ENCODE assay signal across 8 mouse cellular contexts in the genomic region with DNA sequence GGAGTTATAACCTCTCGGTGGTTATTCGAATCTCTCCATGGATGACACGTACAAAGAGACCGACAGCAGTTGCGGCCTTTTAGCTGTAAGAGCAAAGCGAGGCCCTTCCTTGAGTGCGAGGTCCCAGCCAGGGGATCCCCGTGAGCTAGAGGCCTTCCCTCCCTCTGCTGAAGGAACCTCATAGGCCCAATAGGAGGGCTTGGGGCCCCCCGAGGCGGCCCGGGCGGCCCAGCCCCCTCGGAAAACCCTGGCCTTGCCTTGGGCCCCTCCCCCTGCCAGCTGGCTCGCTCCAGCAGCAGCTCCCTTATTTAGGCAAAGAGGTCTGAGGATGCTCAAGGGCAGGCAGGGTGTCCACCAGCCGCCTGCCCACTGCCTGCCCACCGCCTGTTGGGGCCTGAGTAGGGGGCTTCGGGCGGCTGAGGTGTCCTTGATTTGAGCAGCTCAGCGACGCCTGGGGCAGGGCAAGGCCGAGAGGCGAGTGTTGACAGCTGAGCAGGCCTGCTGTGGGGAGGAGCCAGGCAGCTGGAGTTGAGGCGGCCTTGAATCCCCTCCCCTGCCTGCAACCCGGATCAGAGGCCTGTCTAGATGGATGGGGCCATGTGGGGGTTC. TPM values are rescaled to one million over a fixed set of nuclear protein-coding genes. Genes with fewer than 3 reads are reported as not detected.
DNase-seq lines count a peak whose midpoint lies in the region; ATAC-seq lines count a peak whose summit lies in the region.

No protein-coding gene starts in this region.

- peak overlapping the region; percentile 69; the same call in 1 of the 2 replicates for H3K27ac ChIP-seq in embryonic facial prominence, embryonic 14.5 days (replicated peaks; ENCODE audit: low read depth, low read length)
- H3K27ac ChIP-seq in hindbrain, embryonic 10.5 days = peak overlapping the region; percentile 92
- H3K27ac ChIP-seq in midbrain, embryonic 10.5 days (replicated peaks) = peak overlapping the region; percentile 91

- H3K9me3 ChIP-seq in embryonic facial prominence, embryonic 14.5 days (ENCODE audit: control insufficient read depth, low read length) = no peaks in the 10 kb centered on the region
- H3K9me3 ChIP-seq in hindbrain, embryonic 10.5 days = no peaks in the 10 kb centered on the region
- H3K9me3 ChIP-seq in midbrain, embryonic 10.5 days (replicated peaks) = no peaks in the 10 kb centered on the region

- ATAC-seq in embryonic facial prominence, embryonic 14.5 days (ENCODE audit: low read depth) = peak; percentile 71

- WGBS in embryonic facial prominence, embryonic 14.5 days = 3% methylated on average over 20 of the region's 24 CpGs
- under 1% methylated on average over 24 of the region's 24 CpGs for WGBS in hindbrain, embryonic 10.5 days
- WGBS in midbrain, embryonic 10.5 days = under 1% methylated on average over 24 of the region's 24 CpGs

- H3K9ac ChIP-seq in embryonic facial prominence, embryonic 14.5 days (ENCODE audit: low read depth, low read length) = peak overlapping the region; percentile 22; the same call in 1 of the 2 replicates

- H3K27me3 ChIP-seq in embryonic facial prominence, embryonic 14.5 days (replicated peaks; ENCODE audit: control insufficient read depth, insufficient read depth, low read length) = peaks cover 50% of the 10 kb centered on the region
- H3K27me3 ChIP-seq in hindbrain, embryonic 10.5 days (ENCODE audit: insufficient read depth, poor library complexity, severe bottlenecking) = peaks cover 66% of the 10 kb centered on the region
- H3K27me3 ChIP-seq in midbrain, embryonic 10.5 days (ENCODE audit: low read depth, poor library complexity, severe bottlenecking) = peaks cover 74% of the 10 kb centered on the region

- H3K4me3 ChIP-seq in embryonic facial prominence, embryonic 14.5 days (ENCODE audit: low read depth, low read length) = peak overlapping the region; percentile 63
- H3K4me3 ChIP-seq in hindbrain, embryonic 10.5 days = peak overlapping the region; percentile 78
- peak overlapping the region; percentile 80 for H3K4me3 ChIP-seq in midbrain, embryonic 10.5 days

- H3K4me2 ChIP-seq in embryonic facial prominence, embryonic 14.5 days (ENCODE audit: low read depth, low read length) = peak overlapping the region; percentile 99

- H3K36me3 ChIP-seq in embryonic facial prominence, embryonic 14.5 days (ENCODE audit: control insufficient read depth, insufficient read depth, low read length) = no peaks in the 10 kb centered on the region
- no peaks in the 10 kb centered on the region for H3K36me3 ChIP-seq in hindbrain, embryonic 10.5 days
- no peaks in the 10 kb centered on the region for H3K36me3 ChIP-seq in midbrain, embryonic 10.5 days

- peak; percentile 28 to 39 for DNase-seq in cerebellum, adult 18-20 months
- DNase-seq in cerebellum, postnatal 4 days (ENCODE audit: low spot score in 2 of 2) = no peak
- DNase-seq in NIH3T3 (ENCODE audit: low read depth) = peak; percentile 72
- DNase-seq in embryonic facial prominence, embryonic 14.5 days (ENCODE audit: low spot score) = peak; percentile 90
- DNase-seq in hindbrain, embryonic 10.5 days (ENCODE audit: low spot score) = peak; percentile 86
- peak; percentile 76 for DNase-seq in midbrain, embryonic 10.5 days (ENCODE audit: low spot score)
- peak; percentile 84 for DNase-seq in testis, postnatal 10 days (ENCODE audit: low spot score)
- no peak for DNase-seq in Muller cell, postnatal 12 days (ENCODE audit: inconsistent ontology term)

- H3K4me1 ChIP-seq in embryonic facial prominence, embryonic 14.5 days (ENCODE audit: control insufficient read depth, insufficient read depth, low read length) = peaks cover 21% of the 10 kb centered on the region
- H3K4me1 ChIP-seq in hindbrain, embryonic 10.5 days (replicated peaks) = peaks cover 77% of the 10 kb centered on the region
- H3K4me1 ChIP-seq in midbrain, embryonic 10.5 days = peaks cover 74% of the 10 kb centered on the region

RNA-seq across cellular contexts. Expression of gene Kcnh2, which starts 1.0 kb away (rescaled TPM):
- 6.7 and 7.6 TPM in 2 replicates for polyA plus RNA-seq in embryonic facial prominence, embryonic 14.5 days (2014; fragmentation: Nextera tagmentation; extraction: Ambion mirVana)
- 32.4 and 33.9 TPM in 2 replicates for polyA plus RNA-seq in hindbrain, embryonic 10.5 days (2016; fragmentation: Nextera tagmentation; extraction: Ambion mirVana)
- polyA plus RNA-seq in midbrain, embryonic 10.5 days (2016; fragmentation: Nextera tagmentation; extraction: Ambion mirVana) = 27.1 and 35.3 TPM in 2 replicates

RNA-seq across cellular contexts. Expression of gene Nos3, which starts 12.3 kb away (rescaled TPM):
- 7.8 and 7.9 TPM in 2 replicates for polyA plus RNA-seq in embryonic facial prominence, embryonic 14.5 days (2014; fragmentation: Nextera tagmentation; extraction: Ambion mirVana)
- polyA plus RNA-seq in hindbrain, embryonic 10.5 days (2016; fragmentation: Nextera tagmentation; extraction: Ambion mirVana) = 8.3 and 9.7 TPM in 2 replicates
- 7.9 and 9.3 TPM in 2 replicates for polyA plus RNA-seq in midbrain, embryonic 10.5 days (2016; fragmentation: Nextera tagmentation; extraction: Ambion mirVana)

RNA-seq across cellular contexts. Expression of gene Atg9b, which starts 39.6 kb away (rescaled TPM):
- 0.75 and 0.81 TPM in 2 replicates for polyA plus RNA-seq in embryonic facial prominence, embryonic 14.5 days (2014; fragmentation: Nextera tagmentation; extraction: Ambion mirVana)
- polyA plus RNA-seq in hindbrain, embryonic 10.5 days (2016; fragmentation: Nextera tagmentation; extraction: Ambion mirVana) = 0.21 and 0.75 TPM in 2 replicates
- polyA plus RNA-seq in midbrain, embryonic 10.5 days (2016; fragmentation: Nextera tagmentation; extraction: Ambion mirVana) = 0.31 and 0.72 TPM in 2 replicates

RNA-seq across cellular contexts. Expression of gene Abcb8, which starts 41.1 kb away (rescaled TPM):
- polyA plus RNA-seq in embryonic facial prominence, embryonic 14.5 days (2014; fragmentation: Nextera tagmentation; extraction: Ambion mirVana) = 35.6 and 42.0 TPM in 2 replicates
- 54.5 and 55.3 TPM in 2 replicates for polyA plus RNA-seq in hindbrain, embryonic 10.5 days (2016; fragmentation: Nextera tagmentation; extraction: Ambion mirVana)
- 62.9 and 64.6 TPM in 2 replicates for polyA plus RNA-seq in midbrain, embryonic 10.5 days (2016; fragmentation: Nextera tagmentation; extraction: Ambion mirVana)

Comparison
In these comparisons a context has a peak if more than half of its experiments do, and no peak if none do; other contexts are left out.
1. DNase-seq: peak in cerebellum, adult 18-20 months (2 of 2), NIH3T3 (single experiment), embryonic facial prominence, embryonic 14.5 days (single experiment), hindbrain, embryonic 10.5 days (single experiment), midbrain, embryonic 10.5 days (single experiment) and testis, postnatal 10 days (single experiment); none in cerebellum, postnatal 4 days (0 of 2) and Muller cell, postnatal 12 days (single experiment).
2. Peak in every context shown above with its lines, with median percentiles within 50 percentile points of each other: H3K27ac ChIP-seq and H3K4me3 ChIP-seq.